Mouse (Mus musculus) megakaryocyte, embryonic 14.5 days (primary cell): ENCODE data around the gene Rapgef6. TPM values are rescaled to one million over a fixed set of nuclear protein-coding genes. Genes with fewer than 3 reads are reported as not detected.

Source experiments
- H3K27me3 ChIP-seq: replicated peaks from 2 replicates; pipeline ENCODE3; 2012; ENCODE audit warnings: inconsistent platforms
- H3K36me3 ChIP-seq: replicated peaks from 2 replicates; pipeline ENCODE3; 2012; ENCODE audit warnings: low read length, inconsistent platforms, mixed read lengths
- H3K4me1 ChIP-seq: 2 replicates; pipeline ENCODE4 v1.6.1; 2012; ENCODE audit warnings: inconsistent platforms
- H3K4me3 ChIP-seq: replicated peaks from 2 replicates; pipeline ENCODE3; 2012; ENCODE audit warnings: moderate library complexity, mild to moderate bottlenecking, inconsistent platforms
- H3K9me3 ChIP-seq: 2 replicates; pipeline ENCODE4 v1.6.1; 2012; ENCODE audit warnings: inconsistent platforms
- FLI1 ChIP-seq: IDR thresholded peaks from 2 replicates; pipeline ENCODE4 v1.6.1; 2012; ENCODE audit warnings: low read length, inconsistent platforms, mixed read lengths
- GATA1 ChIP-seq: IDR thresholded peaks from 3 replicates; pipeline ENCODE4 v1.6.1; 2012; ENCODE audit warnings: mixed read lengths, low read length, inconsistent platforms, borderline replicate concordance
- polyA plus RNA-seq: library from polyadenylated mRNA; stranded (reverse); fragments of >175 nt; gene quantifications from 2 replicates; pipeline ENCODE4 v1.2.3, GENCODE M21; 2012; ENCODE audit warnings: low replicate concordance; ENCODE audit not compliant: insufficient read depth

Rapgef6 gene
- polyA plus RNA-seq, 1 experiment, result 1.9 TPM

DNA sequence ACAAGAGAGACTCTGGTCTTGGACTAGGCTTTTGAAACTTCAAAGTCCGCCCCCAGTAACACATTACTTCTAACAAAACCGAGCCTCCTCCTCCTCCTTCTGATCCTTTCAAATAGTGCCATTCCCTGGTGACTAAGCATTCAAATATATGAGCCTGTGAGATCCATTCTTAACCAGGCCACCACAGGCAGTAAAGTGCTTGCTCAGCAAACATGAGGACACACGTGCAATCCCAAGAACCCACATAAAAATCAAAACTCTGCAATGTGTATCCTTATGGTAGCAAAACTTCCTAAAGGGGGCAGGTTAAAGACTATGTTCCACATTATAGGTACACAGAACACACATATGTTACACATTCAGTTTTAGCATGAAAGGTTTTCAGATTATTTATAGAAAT is 81.8 kb downstream of the Rapgef6 start:
- H3K27me3 ChIP-seq, result no peaks in the 10 kb centered on the region
- H3K4me1 ChIP-seq, result peaks cover 56% of the 10 kb centered on the region
- H3K9me3 ChIP-seq, result no peaks in the 10 kb centered on the region
- no peak overlapping the region for H3K4me3 ChIP-seq
- TF ChIP-seq GATA1, result no peak
- TF ChIP-seq FLI1, result no peak
- peaks cover 16% of the 10 kb centered on the region for H3K36me3 ChIP-seq

DNA sequence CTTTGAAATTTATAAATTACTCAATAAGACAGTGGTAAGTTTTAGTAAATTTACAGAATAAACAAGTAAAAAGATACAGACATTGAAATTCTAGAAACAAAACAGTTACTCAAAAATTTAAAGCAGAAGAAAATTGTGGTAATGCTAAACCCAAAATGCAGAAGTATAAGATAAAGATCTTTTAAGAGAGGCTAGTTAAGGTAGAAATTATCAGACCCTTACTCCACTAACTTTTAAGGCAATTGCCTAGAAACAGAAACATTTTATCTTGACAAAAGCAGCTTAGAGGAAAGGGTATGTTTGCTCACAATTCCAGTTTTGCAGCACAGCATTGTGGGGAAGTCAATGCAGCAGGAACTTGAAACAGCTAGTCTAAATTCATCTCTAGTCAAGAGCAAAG is 91.0 kb downstream of the Rapgef6 start:
- H3K9me3 ChIP-seq, result no peaks in the 10 kb centered on the region
- H3K36me3 ChIP-seq, result peaks cover 20% of the 10 kb centered on the region
- H3K4me3 ChIP-seq, result no peak overlapping the region
- H3K4me1 ChIP-seq, result peaks cover 51% of the 10 kb centered on the region
- TF ChIP-seq FLI1 (no peak), GATA1 (no peak)
- no peaks in the 10 kb centered on the region for H3K27me3 ChIP-seq

DNA sequence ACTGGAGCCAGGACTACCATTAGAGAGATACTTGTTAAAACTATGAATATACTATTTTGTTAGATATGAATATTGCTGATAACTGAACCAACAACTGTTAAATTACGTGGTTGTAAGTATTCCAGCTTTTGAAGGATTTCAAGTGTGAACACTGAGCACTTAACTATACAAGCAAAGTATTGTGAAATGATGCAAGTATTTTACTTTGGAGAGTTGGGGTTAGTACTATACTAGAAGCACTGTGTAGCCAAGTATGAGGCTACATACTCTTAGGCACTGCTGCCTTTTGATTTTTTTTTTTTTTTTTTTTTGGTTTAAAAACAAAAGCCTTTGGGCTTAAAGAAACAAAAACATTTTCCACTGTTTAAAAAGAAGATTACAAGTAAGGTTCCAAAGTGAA is 91.9 kb downstream of the Rapgef6 start:
- Histone ChIP-seq H3K36me3 (peaks cover 20% of the 10 kb centered on the region), H3K27me3 (no peaks in the 10 kb centered on the region), H3K9me3 (no peaks in the 10 kb centered on the region), H3K4me1 (peaks cover 56% of the 10 kb centered on the region), H3K4me3 (no peak overlapping the region)
- no peak for TF ChIP-seq GATA1
- no peak for TF ChIP-seq FLI1

DNA sequence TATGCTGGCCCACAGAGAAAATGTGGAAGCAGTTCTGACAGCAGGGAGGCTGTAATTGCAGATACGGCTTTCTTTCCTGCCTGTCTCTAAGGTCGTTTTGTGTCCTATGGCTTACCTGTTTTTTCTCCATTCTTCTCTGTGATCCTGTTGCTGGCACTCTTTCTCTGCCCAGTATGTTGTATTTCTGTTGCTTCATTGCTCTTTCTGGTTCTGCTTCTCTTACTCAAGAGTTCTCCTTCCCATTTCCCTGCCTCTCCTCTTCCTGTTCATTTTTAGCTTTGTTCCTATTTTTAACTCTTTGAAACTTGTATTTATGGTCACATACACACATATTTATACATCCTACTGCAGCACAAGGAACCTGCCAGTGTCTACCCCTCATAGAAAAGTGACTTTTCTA is 96.2 kb downstream of the Rapgef6 start:
- H3K4me3 ChIP-seq, result peak overlapping the region; percentile 21
- peaks cover 46% of the 10 kb centered on the region for H3K4me1 ChIP-seq
- no peaks in the 10 kb centered on the region for H3K9me3 ChIP-seq
- peaks cover 32% of the 10 kb centered on the region for H3K36me3 ChIP-seq
- no peaks in the 10 kb centered on the region for H3K27me3 ChIP-seq
- TF ChIP-seq FLI1, result no peak
- TF ChIP-seq GATA1, result no peak

DNA sequence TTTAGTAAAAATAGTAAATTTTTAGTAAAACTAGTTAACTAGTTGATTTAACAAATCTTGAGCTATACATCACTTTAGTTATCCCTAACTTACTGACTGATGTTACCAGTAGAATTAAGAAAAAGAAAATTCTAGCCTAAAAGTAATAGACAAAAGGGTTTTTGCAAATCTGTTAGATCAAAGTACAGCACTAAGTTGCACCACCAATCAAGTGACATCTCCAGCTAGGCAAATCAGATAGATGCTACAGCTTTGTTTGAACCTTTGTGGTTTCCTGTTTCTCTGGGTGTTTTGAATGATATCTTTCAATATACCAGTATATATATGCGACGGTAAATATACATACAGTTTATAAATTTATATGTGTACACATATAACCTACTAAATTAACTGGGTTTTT is 99.1 kb downstream of the Rapgef6 start:
- Histone ChIP-seq H3K9me3 (no peaks in the 10 kb centered on the region), H3K36me3 (peaks cover 41% of the 10 kb centered on the region)
- TF ChIP-seq GATA1 (no peak), FLI1 (no peak)

DNA sequence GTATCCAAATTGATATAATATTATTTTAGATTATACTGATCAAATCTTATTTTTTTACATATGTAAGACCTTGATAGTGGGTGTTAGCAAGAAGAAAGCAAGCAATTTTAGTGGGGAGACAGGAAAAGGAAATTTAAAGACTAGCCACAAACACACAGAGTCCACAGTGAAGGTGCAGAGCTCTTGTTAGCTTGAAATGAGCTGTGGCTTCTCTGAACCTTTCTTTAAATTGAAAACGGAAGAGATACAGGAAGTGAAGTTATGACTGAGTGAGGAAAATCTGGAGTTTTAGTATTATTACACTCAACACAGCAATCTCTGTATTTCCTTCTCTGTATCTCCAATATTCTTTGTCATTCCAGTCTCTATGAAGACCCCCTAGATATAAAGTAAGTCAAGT is 104.3 kb downstream of the Rapgef6 start:
- Histone ChIP-seq H3K27me3 (no peaks in the 10 kb centered on the region), H3K4me1 (peaks cover 10% of the 10 kb centered on the region; the same call in 1 of the 2 replicates), H3K4me3 (no peak overlapping the region), H3K9me3 (no peaks in the 10 kb centered on the region), H3K36me3 (peaks cover 68% of the 10 kb centered on the region)
- TF ChIP-seq FLI1 (no peak), GATA1 (no peak)

More for the DNA sequence above, 99.1 kb downstream of the Rapgef6 start:
- no peaks in the 10 kb centered on the region for H3K27me3 ChIP-seq
- H3K4me3 ChIP-seq, result no peak overlapping the region
- peaks cover 37% of the 10 kb centered on the region for H3K4me1 ChIP-seq

DNA sequence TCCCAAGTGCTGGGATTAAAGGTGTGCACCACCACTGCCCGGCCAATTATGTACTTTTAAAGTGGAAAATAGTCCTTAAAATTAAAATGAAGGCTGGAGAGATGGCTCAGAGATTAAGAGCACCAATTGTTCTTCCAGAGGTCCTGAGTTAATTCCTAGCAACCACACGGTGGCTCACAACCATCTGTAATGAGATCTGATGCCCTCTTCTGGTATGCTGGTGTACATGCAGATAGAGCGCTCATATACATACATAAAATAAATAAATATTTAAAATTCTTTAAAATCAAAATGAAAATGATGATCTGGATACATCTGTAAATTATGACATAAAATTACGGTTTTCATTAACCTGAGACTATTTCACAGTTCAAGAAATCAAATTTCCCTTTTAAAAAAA is 123.8 kb downstream of the Rapgef6 start:
- H3K4me1 ChIP-seq, result peaks cover 29% of the 10 kb centered on the region
- no peaks in the 10 kb centered on the region for H3K27me3 ChIP-seq
- H3K4me3 ChIP-seq, result no peak overlapping the region
- no peaks in the 10 kb centered on the region for H3K9me3 ChIP-seq
- H3K36me3 ChIP-seq, result peaks cover 66% of the 10 kb centered on the region
- TF ChIP-seq GATA1, result no peak
- TF ChIP-seq FLI1, result no peak

DNA sequence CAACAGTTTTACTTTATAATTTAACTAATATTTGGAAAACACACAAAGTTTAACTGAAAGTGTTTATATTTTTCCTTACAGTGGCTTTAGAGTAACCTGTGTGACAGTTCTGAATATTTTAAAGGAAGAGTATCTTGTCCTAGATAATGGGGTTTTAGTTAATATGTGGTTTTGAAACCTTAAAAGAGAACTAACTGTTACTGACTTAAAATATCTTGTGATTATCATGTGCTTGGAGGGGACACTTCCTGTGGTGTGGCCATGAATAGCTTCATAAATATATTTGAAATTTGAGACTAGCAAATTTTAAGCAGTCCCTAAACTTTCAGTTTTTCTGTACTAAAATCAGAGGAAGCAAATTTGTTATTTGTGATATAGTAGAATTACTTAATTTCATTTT is 125.9 kb downstream of the Rapgef6 start:
- Histone ChIP-seq H3K9me3 (no peaks in the 10 kb centered on the region), H3K27me3 (no peaks in the 10 kb centered on the region), H3K4me3 (no peak overlapping the region), H3K36me3 (peaks cover 60% of the 10 kb centered on the region), H3K4me1 (peaks cover 25% of the 10 kb centered on the region)
- TF ChIP-seq FLI1 (no peak), GATA1 (no peak)

DNA sequence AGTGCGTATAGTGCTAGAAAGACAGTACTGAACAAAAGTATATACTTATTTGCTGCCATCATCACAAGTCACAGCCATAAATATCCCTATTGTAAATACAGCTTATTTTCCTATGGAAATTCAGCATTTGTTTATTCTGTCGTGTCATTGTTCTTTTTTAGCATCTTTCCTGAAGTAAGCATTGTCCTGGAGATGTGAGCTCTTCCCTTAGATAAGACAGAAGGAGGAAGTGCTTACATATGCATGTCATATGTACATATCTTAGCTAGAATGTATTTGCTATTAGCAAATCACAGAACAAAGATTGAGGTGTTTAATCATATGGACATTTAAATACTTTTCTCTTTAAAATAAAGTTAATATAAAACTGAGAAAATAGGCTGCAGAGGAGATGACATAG is 132.8 kb downstream of the Rapgef6 start:
- TF ChIP-seq GATA1, result no peak
- TF ChIP-seq FLI1, result no peak
- Histone ChIP-seq H3K9me3 (no peaks in the 10 kb centered on the region), H3K4me1 (peaks cover 37% of the 10 kb centered on the region), H3K27me3 (no peaks in the 10 kb centered on the region), H3K36me3 (peaks cover 73% of the 10 kb centered on the region), H3K4me3 (no peak overlapping the region)

DNA sequence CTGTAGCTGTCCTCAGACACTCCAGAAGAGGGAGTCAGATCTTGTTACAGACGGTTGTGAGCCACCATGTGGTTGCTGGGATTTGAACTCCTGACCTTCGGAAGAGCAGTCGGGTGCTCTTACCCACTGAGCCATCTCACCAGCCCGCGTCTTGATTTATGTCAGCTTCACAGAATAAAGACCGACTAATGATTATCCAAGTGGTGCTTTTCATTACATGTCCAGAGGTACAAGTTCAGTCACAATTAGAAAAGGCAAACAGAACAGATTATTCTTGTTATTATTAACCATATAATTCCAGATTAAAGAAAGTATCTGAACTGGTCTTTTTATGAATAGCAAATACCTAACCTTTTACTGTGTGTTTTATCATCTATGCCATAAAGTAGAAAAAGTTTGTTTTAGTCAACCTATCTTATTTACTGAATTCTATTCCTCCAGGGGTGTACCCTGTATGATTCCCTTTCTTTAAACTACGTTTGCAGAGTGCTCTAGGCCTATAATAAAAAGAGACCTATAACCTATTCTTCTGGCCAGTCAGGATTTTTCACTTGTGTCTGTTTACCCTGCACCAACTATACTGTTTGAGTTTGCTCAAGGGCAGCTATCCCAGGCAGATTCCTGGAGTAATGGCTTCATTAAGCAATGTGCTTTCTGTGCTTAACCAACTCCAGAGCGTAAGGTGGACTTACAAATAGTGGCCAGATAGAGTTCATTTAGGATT is 151.1 kb downstream of the Rapgef6 start:
- peaks cover 68% of the 10 kb centered on the region for H3K36me3 ChIP-seq
- TF ChIP-seq GATA1, result no peak
- no peaks in the 10 kb centered on the region for H3K4me1 ChIP-seq
- no peaks in the 10 kb centered on the region for H3K27me3 ChIP-seq
- no peaks in the 10 kb centered on the region for H3K9me3 ChIP-seq
- no peak overlapping the region for H3K4me3 ChIP-seq
